Mouse (Mus musculus) brain, embryonic 14.5 days (tissue): ENCODE measurements around the gene Cish. TPM values are rescaled to one million over a fixed set of nuclear protein-coding genes. Genes with fewer than 3 reads are reported as not detected.
"Not testable (repeated sequence)": the region's sequence is repeated elsewhere in the genome, so short reads cannot be mapped to it uniquely, and the experiment has no call there.

ENCODE experiments used
- DNase-seq: peaks from one replicate; pipeline ENCODE4 v3.0.0-alpha.2; 2011; ENCODE audit warnings: low read depth
- CTCF ChIP-seq: fragments of 200-500 bp; IDR thresholded peaks from 2 replicates; pipeline ENCODE4 v1.5.1; 2012; ENCODE audit warnings: inconsistent platforms, mild to moderate bottlenecking, moderate library complexity, borderline replicate concordance; ENCODE audit not compliant: insufficient read depth, insufficient read length; ENCODE audit errors: extremely low read depth
- POLR2A ChIP-seq: fragments of 200-500 bp; IDR thresholded peaks from 2 replicates; pipeline ENCODE4 v1.6.1; 2012; ENCODE audit warnings: mild to moderate bottlenecking, inconsistent platforms, borderline replicate concordance; ENCODE audit not compliant: poor library complexity, insufficient read depth, insufficient read length, severe bottlenecking; ENCODE audit errors: extremely low read depth
- polyA plus RNA-seq: library from polyadenylated mRNA; depleted of rRNA; stranded (reverse); fragments of >200 nt; gene quantifications from 2 replicates; pipeline ENCODE4 v1.2.3, GENCODE M21; 2012

Cish gene
- polyA plus RNA-seq, 1 experiment: 8.7 TPM

GRCm38 (mm10) chr9:107300224-107300973 is 4.6 kb downstream of the Cish start:
- TF ChIP-seq POLR2A (no peak), CTCF (no peak)

GRCm38 (mm10) chr9:107301554-107302331 is 5.9 kb downstream of the Cish start:
- TF ChIP-seq POLR2A: no peak
- no peak for TF ChIP-seq CTCF
- DNase-seq: no peak

More at GRCm38 (mm10) chr9:107300224-107300973, 4.6 kb downstream of the Cish start:
- no peak for DNase-seq

GRCm38 (mm10) chr9:107302592-107302991 is 6.8 kb downstream of the Cish start:
- no peak for DNase-seq
- TF ChIP-seq CTCF (no peak), POLR2A (no peak)

- TF ChIP-seq CTCF (no peak), POLR2A (no peak)
- no peak for DNase-seq
Observed at GRCm38 (mm10) chr9:107303121-107303820, 7.4 kb downstream of the Cish start.

GRCm38 (mm10) chr9:107303900-107304299 is 8.1 kb downstream of the Cish start:
- TF ChIP-seq CTCF (no peak), POLR2A (no peak)
- no peak for DNase-seq

- no peak for DNase-seq
- TF ChIP-seq POLR2A (no peak), CTCF (no peak)
Observed at GRCm38 (mm10) chr9:107304383-107304782, 8.6 kb downstream of the Cish start.

- no peak for DNase-seq
- TF ChIP-seq CTCF (no peak), POLR2A (no peak)
Observed at GRCm38 (mm10) chr9:107305012-107305411, 9.2 kb downstream of the Cish start.

GRCm38 (mm10) chr9:107305601-107306542 is 10.0 kb downstream of the Cish start:
- TF ChIP-seq POLR2A (no peak), CTCF (no peak)
- DNase-seq: no peak

GRCm38 (mm10) chr9:107306673-107307072 is 10.8 kb downstream of the Cish start:
- DNase-seq: not testable (repeated sequence)

GRCm38 (mm10) chr9:107307099-107307872 is 11.5 kb downstream of the Cish start:
- no peak for TF ChIP-seq POLR2A
- TF ChIP-seq CTCF: no peak
- no peak for DNase-seq
